Mouse (Mus musculus): ENCODE data around the gene Olfr352. TPM values are rescaled to one million over a fixed set of nuclear protein-coding genes. Genes with fewer than 3 reads are reported as not detected.

The Olfr352 gene
- total RNA-seq (2021): not detected in 2 replicates
- long read RNA-seq, experiment 1: 0 reads
- long read RNA-seq, experiment 2: 0 reads

GRCm38 (mm10) chr2:36868160-36868559 is at the start of gene Olfr352:
TSS of gene Olfr352 (plus strand) at chr2:36868460.
- no peak for DNase-seq

GRCm38 (mm10) chr2:36846010-36846409 is 22.2 kb upstream of the Olfr352 start, which contains the start of gene Olfr350:
TSS of gene Olfr350 (plus strand) at chr2:36846310.
- no peak for DNase-seq

- no peak for DNase-seq
Measured at GRCm38 (mm10) chr2:36862560-36862959, 5.7 kb upstream of the Olfr352 start, which contains the start of gene Olfr351. TSS of gene Olfr351 (minus strand) at chr2:36862660.

- no peak for DNase-seq
Measured at GRCm38 (mm10) chr2:36892836-36893235, 24.6 kb downstream of the Olfr352 start, which contains the start of gene Olfr353. TSS of gene Olfr353 (minus strand) at chr2:36892936.

GRCm38 (mm10) chr2:36897114-36897513 is 28.9 kb downstream of the Olfr352 start:
- DNase-seq: no peak

- DNase-seq: no peak
Measured at GRCm38 (mm10) chr2:36905380-36905779, 37.1 kb downstream of the Olfr352 start, which contains the start of gene Olfr354. TSS of gene Olfr354 (plus strand) at chr2:36905680.

Other genes starting within 250 kb of the Olfr352 start
- gene Olfr345, start 228.4 kb upstream of the Olfr352 start, total RNA-seq (2021): not detected in 2 replicates
- gene Olfr346, start 182.7 kb upstream of the Olfr352 start, total RNA-seq (2021): not detected in 2 replicates
- not detected in 2 replicates for gene Olfr347, start 136.6 kb upstream of the Olfr352 start, total RNA-seq (2021)
- not detected in 2 replicates for gene Olfr348, start 84.2 kb upstream of the Olfr352 start, total RNA-seq (2021)
- gene Olfr50, start 77.9 kb upstream of the Olfr352 start, total RNA-seq (2021): not detected in 2 replicates
- not detected in 2 replicates for gene Olfr3, start 51.4 kb upstream of the Olfr352 start, total RNA-seq (2021)
- not detected in 2 replicates for gene Olfr350, start 22.1 kb upstream of the Olfr352 start, total RNA-seq (2021)
- not detected in 2 replicates for gene Olfr351, start 5.8 kb upstream of the Olfr352 start, total RNA-seq (2021)
- gene Olfr353, start 24.5 kb downstream of the Olfr352 start, total RNA-seq (2021): not detected in 2 replicates
- gene Olfr354, start 37.2 kb downstream of the Olfr352 start, total RNA-seq (2021): not detected in 2 replicates
- gene Olfr355, start 60.4 kb downstream of the Olfr352 start, total RNA-seq (2021): not detected in 2 replicates
- not detected in 2 replicates for gene Olfr356, start 68.7 kb downstream of the Olfr352 start, total RNA-seq (2021)
- not detected in 2 replicates for gene Olfr357, start 125.4 kb downstream of the Olfr352 start, total RNA-seq (2021)
- not detected in 2 replicates for gene Olfr358, start 140.9 kb downstream of the Olfr352 start, total RNA-seq (2021)
- gene Olfr360, start 197.3 kb downstream of the Olfr352 start, total RNA-seq (2021): not detected in 2 replicates
- gene Olfr361, start 220.8 kb downstream of the Olfr352 start, total RNA-seq (2021): not detected in 2 replicates
- not detected in 2 replicates for gene Olfr362, start 249.4 kb downstream of the Olfr352 start, total RNA-seq (2021)